Mouse (Mus musculus): ENCODE measurements at regions not wholly inside any gene's neighbourhood (a gene's known extent, or its start where the extent isn't known, plus 50 kb on each side); places are given as distances from the start of the nearest gene placed in this dataset.
"Not testable (repeated sequence)": the region's sequence is repeated elsewhere in the genome, so short reads cannot be mapped to it uniquely, and the experiment has no call there.

- DNase-seq = no peak
These were observed 58.5 kb upstream of the Fbxl7 start for GRCm38 (mm10) chr15:26953818-26954385.

- DNase-seq = no peak
These were observed 63.6 kb upstream of the Fbxl7 start for GRCm38 (mm10) chr15:26958980-26959379.

- DNase-seq = no peak
These were observed 73.1 kb upstream of the Fbxl7 start for GRCm38 (mm10) chr15:26968392-26969025.

- DNase-seq = no peak
These were observed 75.4 kb upstream of the Fbxl7 start for GRCm38 (mm10) chr15:26970770-26971169.

GRCm38 (mm10) chr15:26993054-26993453 lies 97.7 kb upstream of the Fbxl7 start:
- DNase-seq = no peak

- no peak for DNase-seq
These were observed 113.7 kb upstream of the Fbxl7 start for GRCm38 (mm10) chr15:27009069-27009468.

- no peak for DNase-seq
These were observed 118.7 kb upstream of the Fbxl7 start for GRCm38 (mm10) chr15:27013906-27014658.

GRCm38 (mm10) chr15:27014659-27014974 lies 119.2 kb upstream of the Fbxl7 start:
- no peak for DNase-seq

- DNase-seq = no peak
These were observed 125.1 kb upstream of the Fbxl7 start for GRCm38 (mm10) chr15:27020471-27020870.

GRCm38 (mm10) chr15:27033261-27033660 lies 137.9 kb upstream of the Fbxl7 start:
- no peak for DNase-seq

- no peak for DNase-seq
These were observed 148.4 kb upstream of the Fbxl7 start for GRCm38 (mm10) chr15:27043788-27044187.

GRCm38 (mm10) chr15:27050673-27051072 lies 155.3 kb upstream of the Fbxl7 start:
- DNase-seq = no peak

GRCm38 (mm10) chr15:27063456-27063855 lies 168.1 kb upstream of the Fbxl7 start:
- no peak for DNase-seq

- DNase-seq = peak; percentile 6
These were observed 168.6 kb upstream of the Fbxl7 start for GRCm38 (mm10) chr15:27063971-27064370.

GRCm38 (mm10) chr15:27067691-27068090 lies 172.3 kb upstream of the Fbxl7 start:
- no peak for DNase-seq

- DNase-seq = no peak
These were observed 182.5 kb upstream of the Fbxl7 start for GRCm38 (mm10) chr15:27077926-27078325.

GRCm38 (mm10) chr15:27082826-27083225 lies 187.4 kb upstream of the Fbxl7 start:
- no peak for DNase-seq

- DNase-seq = no peak
These were observed 188.2 kb upstream of the Fbxl7 start for GRCm38 (mm10) chr15:27083596-27083995.

- no peak for DNase-seq
These were observed 193.8 kb upstream of the Fbxl7 start for GRCm38 (mm10) chr15:27089155-27089554.

- no peak for DNase-seq
These were observed 198.7 kb upstream of the Fbxl7 start for GRCm38 (mm10) chr15:27094102-27094501.

- DNase-seq = no peak
These were observed 199.9 kb upstream of the Fbxl7 start for GRCm38 (mm10) chr15:27095231-27095630.

- DNase-seq = not testable (repeated sequence)
These were observed 206.2 kb upstream of the Fbxl7 start for GRCm38 (mm10) chr15:27101610-27102009.

- DNase-seq = no peak
These were observed 213.8 kb upstream of the Fbxl7 start for GRCm38 (mm10) chr15:27109130-27109529.

- no peak for DNase-seq
These were observed 234.3 kb upstream of the Fbxl7 start for GRCm38 (mm10) chr15:27129697-27130096.
